15 mouse cellular contexts compared by ENCODE assay signal in genomic region chr6:88071216-88071615, GRCm38 (mm10). TPM values are rescaled to one million over a fixed set of nuclear protein-coding genes. Genes with fewer than 3 reads are reported as not detected.
DNase-seq lines count a peak whose midpoint lies in the region; ATAC-seq and TF ChIP-seq lines count a peak whose summit lies in the region.
"Had no signal": no experiment of that assay in that cellular context is flagged by ENCODE, and none has a peak within 500 bp of the region (broad histone marks: within the 10 kb centered on the region; RNA-seq: fewer than 3 reads in every experiment).

No protein-coding gene starts in this region.

- peak; percentile 28 for DNase-seq in kidney, postnatal 0 days (ENCODE audit: low spot score)
- no peak for DNase-seq in lung, adult 2 months
- no peak for DNase-seq in embryonic facial prominence, embryonic 10.5 days (ENCODE audit: low spot score)
- DNase-seq: adrenal gland, postnatal 25 days; cerebellum, postnatal 10 days; thymus, postnatal 36 days had no signal

- H3K4me2 ChIP-seq in intestine, embryonic 15.5 days (replicated peaks) = no peak overlapping the region
- H3K4me2 ChIP-seq in kidney, postnatal 0 days (ENCODE audit: low read length) = no peak overlapping the region
- H3K4me2 ChIP-seq in liver, embryonic 15.5 days = no peak overlapping the region
- no peak overlapping the region for H3K4me2 ChIP-seq in midbrain, embryonic 15.5 days
- H3K4me2 ChIP-seq: limb, embryonic 15.5 days; neural tube, embryonic 15.5 days had no signal

- no peaks in the 10 kb centered on the region for H3K27me3 ChIP-seq in ES-Bruce4 (ENCODE audit: control insufficient read depth, insufficient read depth, low read length, poor library complexity, severe bottlenecking)
- no peaks in the 10 kb centered on the region for H3K27me3 ChIP-seq in intestine, embryonic 15.5 days (replicated peaks)
- H3K27me3 ChIP-seq in kidney, postnatal 0 days (ENCODE audit: insufficient read depth, low read length) = no peaks in the 10 kb centered on the region
- H3K27me3 ChIP-seq in liver, embryonic 15.5 days = no peaks in the 10 kb centered on the region
- peaks cover 3% of the 10 kb centered on the region; the same call in 1 of the 2 replicates for H3K27me3 ChIP-seq in midbrain, embryonic 15.5 days (replicated peaks)
- peaks cover 5% of the 10 kb centered on the region; the same call in 1 of the 2 replicates for H3K27me3 ChIP-seq in embryonic facial prominence, embryonic 10.5 days (replicated peaks; ENCODE audit: low read depth, poor library complexity, severe bottlenecking)
- H3K27me3 ChIP-seq: limb, embryonic 15.5 days had no signal

- H3K4me1 ChIP-seq in ES-Bruce4 (ENCODE audit: control insufficient read depth, insufficient read depth, low read length) = no peaks in the 10 kb centered on the region
- H3K4me1 ChIP-seq in intestine, embryonic 15.5 days (replicated peaks) = no peaks in the 10 kb centered on the region
- no peaks in the 10 kb centered on the region for H3K4me1 ChIP-seq in kidney, postnatal 0 days (replicated peaks; ENCODE audit: insufficient read depth, low read length)
- peaks cover 42% of the 10 kb centered on the region for H3K4me1 ChIP-seq in liver, embryonic 15.5 days (replicated peaks)
- 0 out of 2 replicates have a peak, but pooled peaks cover 4% of the 10 kb centered on the region for H3K4me1 ChIP-seq in midbrain, embryonic 15.5 days
- no peaks in the 10 kb centered on the region for H3K4me1 ChIP-seq in lung, adult 2 months (ENCODE audit: control insufficient read depth, insufficient read depth, low read length)
- H3K4me1 ChIP-seq in embryonic facial prominence, embryonic 10.5 days = peaks cover 12% of the 10 kb centered on the region

- TF ChIP-seq EP300 in ES-Bruce4 (IDR thresholded peaks at IDR 0.05; ENCODE audit: insufficient read depth, low read depth, low read length) = no peak

- 51% methylated on average over 5 of the region's 5 CpGs for WGBS in intestine, embryonic 15.5 days
- WGBS in kidney, postnatal 0 days = 53% methylated on average over 5 of the region's 5 CpGs
- 50% methylated on average over 5 of the region's 5 CpGs for WGBS in liver, embryonic 15.5 days (ENCODE audit: insufficient replicate concordance)
- 81% methylated on average over 5 of the region's 5 CpGs for WGBS in midbrain, embryonic 15.5 days
- 65% methylated on average over 5 of the region's 5 CpGs for WGBS in lung, adult 2 months
- 77% methylated on average over 5 of the region's 5 CpGs for WGBS in embryonic facial prominence, embryonic 10.5 days

- no peaks in the 10 kb centered on the region for H3K9me3 ChIP-seq in ES-Bruce4 (replicated peaks; ENCODE audit: control insufficient read depth, insufficient read depth, low read length, poor library complexity, severe bottlenecking)
- H3K9me3 ChIP-seq in intestine, embryonic 15.5 days = no peaks in the 10 kb centered on the region
- no peaks in the 10 kb centered on the region for H3K9me3 ChIP-seq in kidney, postnatal 0 days (replicated peaks; ENCODE audit: low read length)
- no peaks in the 10 kb centered on the region for H3K9me3 ChIP-seq in liver, embryonic 15.5 days (replicated peaks)
- no peaks in the 10 kb centered on the region for H3K9me3 ChIP-seq in midbrain, embryonic 15.5 days
- no peaks in the 10 kb centered on the region for H3K9me3 ChIP-seq in embryonic facial prominence, embryonic 10.5 days
- H3K9me3 ChIP-seq: G1E; limb, embryonic 15.5 days; neural tube, embryonic 15.5 days had no signal

- H3K36me3 ChIP-seq in ES-Bruce4 (ENCODE audit: control insufficient read depth, insufficient read depth, low read length, poor library complexity, severe bottlenecking) = no peaks in the 10 kb centered on the region
- H3K36me3 ChIP-seq in intestine, embryonic 15.5 days = no peaks in the 10 kb centered on the region
- H3K36me3 ChIP-seq in kidney, postnatal 0 days (ENCODE audit: insufficient read depth, low read length) = no peaks in the 10 kb centered on the region
- no peaks in the 10 kb centered on the region for H3K36me3 ChIP-seq in liver, embryonic 15.5 days (replicated peaks)
- H3K36me3 ChIP-seq in midbrain, embryonic 15.5 days (replicated peaks) = no peaks in the 10 kb centered on the region
- no peaks in the 10 kb centered on the region for H3K36me3 ChIP-seq in embryonic facial prominence, embryonic 10.5 days (replicated peaks)
- H3K36me3 ChIP-seq: G1E; limb, embryonic 15.5 days; neural tube, embryonic 15.5 days had no signal

- H3K9ac ChIP-seq in ES-Bruce4 (ENCODE audit: low read depth, poor library complexity, severe bottlenecking) = peak overlapping the region; percentile 20; the same call in 1 of the 2 replicates
- H3K9ac ChIP-seq in intestine, embryonic 15.5 days = no peak overlapping the region
- no peak overlapping the region for H3K9ac ChIP-seq in kidney, postnatal 0 days (ENCODE audit: low read depth, low read length)
- H3K9ac ChIP-seq in liver, embryonic 15.5 days = no peak overlapping the region
- no peak overlapping the region for H3K9ac ChIP-seq in midbrain, embryonic 15.5 days
- H3K9ac ChIP-seq: limb, embryonic 15.5 days; neural tube, embryonic 15.5 days had no signal

- TF ChIP-seq POLR2A in ES-Bruce4 (IDR thresholded peaks at IDR 0.05; ENCODE audit: insufficient read depth, low read length) = no peak
- TF ChIP-seq POLR2A in lung, adult 2 months (IDR thresholded peaks at IDR 0.05; ENCODE audit: borderline replicate concordance, extremely low read depth, low read depth, low read length) = no peak

- no peak for TF ChIP-seq CTCF in ES-Bruce4 (IDR thresholded peaks at IDR 0.05; ENCODE audit: low read depth, low read length)
- no peak for TF ChIP-seq CTCF in kidney, postnatal 0 days (IDR thresholded peaks at IDR 0.05; ENCODE audit: low read depth)
- no peak for TF ChIP-seq CTCF in lung, adult 2 months (IDR thresholded peaks at IDR 0.05; ENCODE audit: insufficient read depth, low read length)

- H3K4me3 ChIP-seq in ES-Bruce4 (ENCODE audit: low read depth, low read length) = no peak overlapping the region
- no peak overlapping the region for H3K4me3 ChIP-seq in intestine, embryonic 15.5 days (replicated peaks)
- no peak overlapping the region for H3K4me3 ChIP-seq in kidney, postnatal 0 days (replicated peaks; ENCODE audit: low read depth, low read length)
- H3K4me3 ChIP-seq in liver, embryonic 15.5 days (replicated peaks) = no peak overlapping the region
- no peak overlapping the region for H3K4me3 ChIP-seq in midbrain, embryonic 15.5 days
- no peak overlapping the region for H3K4me3 ChIP-seq in lung, adult 2 months (replicated peaks; ENCODE audit: extremely low read depth, low read depth, low read length)
- H3K4me3 ChIP-seq in embryonic facial prominence, embryonic 10.5 days = no peak overlapping the region
- H3K4me3 ChIP-seq: limb, embryonic 15.5 days; neural tube, embryonic 15.5 days had no signal

- no peak overlapping the region for H3K27ac ChIP-seq in ES-Bruce4 (ENCODE audit: insufficient read depth, low read length)
- H3K27ac ChIP-seq in intestine, embryonic 15.5 days = peak overlapping the region; percentile 34
- H3K27ac ChIP-seq in kidney, postnatal 0 days = 0 out of 2 replicates have a peak overlapping the region, but pooled peaks have one; percentile 15
- peak overlapping the region; percentile 62 for H3K27ac ChIP-seq in liver, embryonic 15.5 days (replicated peaks)
- no peak overlapping the region for H3K27ac ChIP-seq in midbrain, embryonic 15.5 days
- H3K27ac ChIP-seq in embryonic facial prominence, embryonic 10.5 days (replicated peaks) = no peak overlapping the region
- H3K27ac ChIP-seq: hindbrain, postnatal 0 days; limb, embryonic 15.5 days; neural tube, embryonic 15.5 days had no signal

- ATAC-seq in intestine, embryonic 15.5 days = peak; percentile 71
- peak; percentile 38; the same call in 1 of the 2 replicates for ATAC-seq in kidney, postnatal 0 days (replicated peaks; ENCODE audit: low FRiP score, low read depth)
- ATAC-seq in liver, embryonic 15.5 days (ENCODE audit: insufficient read depth) = no peak
- no peak for ATAC-seq in midbrain, embryonic 15.5 days (replicated peaks)
- ATAC-seq: forebrain, embryonic 16.5 days; hindbrain, postnatal 0 days had no signal

RNA-seq across cellular contexts. Expression of gene Rpn1, which starts 13.1 kb away (rescaled TPM):
- polyA plus RNA-seq in ES-Bruce4 (2011; ENCODE audit: insufficient read depth, insufficient read length, low read depth, missing spikeins) = 222 and 238 TPM in 2 replicates
- polyA plus RNA-seq in intestine, embryonic 15.5 days (2015; fragmentation: Nextera tagmentation; extraction: Ambion mirVana) = 423 and 425 TPM in 2 replicates
- polyA plus RNA-seq in kidney, postnatal 0 days (2015; fragmentation: Nextera tagmentation; extraction: Ambion mirVana) = 282 and 319 TPM in 2 replicates
- polyA plus RNA-seq in liver, embryonic 15.5 days (2015; fragmentation: Nextera tagmentation; extraction: Ambion mirVana) = 181 and 184 TPM in 2 replicates
- 310 and 326 TPM in 2 replicates for polyA plus RNA-seq in midbrain, embryonic 15.5 days (2015; fragmentation: Nextera tagmentation; extraction: Ambion mirVana)
- polyA plus RNA-seq in lung, adult 2 months (2012; rRNA removed) = 127 and 179 TPM in 2 replicates
- 302 and 327 TPM in 2 replicates for polyA plus RNA-seq in embryonic facial prominence, embryonic 10.5 days (2016; fragmentation: Nextera tagmentation; extraction: Ambion mirVana)

RNA-seq across cellular contexts. Expression of gene Rab7, which starts 26.1 kb away (rescaled TPM):
- polyA plus RNA-seq in ES-Bruce4 (2011; ENCODE audit: insufficient read depth, insufficient read length, low read depth, missing spikeins) = 154 and 163 TPM in 2 replicates
- polyA plus RNA-seq in intestine, embryonic 15.5 days (2015; fragmentation: Nextera tagmentation; extraction: Ambion mirVana) = 243 and 244 TPM in 2 replicates
- 238 and 244 TPM in 2 replicates for polyA plus RNA-seq in kidney, postnatal 0 days (2015; fragmentation: Nextera tagmentation; extraction: Ambion mirVana)
- polyA plus RNA-seq in liver, embryonic 15.5 days (2015; fragmentation: Nextera tagmentation; extraction: Ambion mirVana) = 110 and 117 TPM in 2 replicates
- 344 and 347 TPM in 2 replicates for polyA plus RNA-seq in midbrain, embryonic 15.5 days (2015; fragmentation: Nextera tagmentation; extraction: Ambion mirVana)
- polyA plus RNA-seq in lung, adult 2 months (2012; rRNA removed) = 160 and 241 TPM in 2 replicates
- 206 and 207 TPM in 2 replicates for polyA plus RNA-seq in embryonic facial prominence, embryonic 10.5 days (2016; fragmentation: Nextera tagmentation; extraction: Ambion mirVana)

Comparison
In these comparisons a context has a peak if more than half of its experiments do, and no peak if none do; other contexts are left out.
1. H3K27ac ChIP-seq: peak in intestine, embryonic 15.5 days (single experiment), kidney, postnatal 0 days (single experiment) and liver, embryonic 15.5 days (single experiment); none in ES-Bruce4 (single experiment), midbrain, embryonic 15.5 days (single experiment) and embryonic facial prominence, embryonic 10.5 days (single experiment).
2. ATAC-seq: peak in intestine, embryonic 15.5 days (single experiment) and kidney, postnatal 0 days (single experiment); none in liver, embryonic 15.5 days (single experiment) and midbrain, embryonic 15.5 days (single experiment).